Mouse (Mus musculus) left cerebral cortex, postnatal 36 days (tissue): ENCODE results near the gene Etl4. TPM values are rescaled to one million over a fixed set of nuclear protein-coding genes. Genes with fewer than 3 reads are reported as not detected.
A peak's percentile ranks its signal among the peaks of the same experiment; 100 is the strongest.
"Not testable (repeated sequence)": the region's sequence is repeated elsewhere in the genome, so short reads cannot be mapped to it uniquely, and the experiment has no call there.

ENCODE experiments used
- DNase-seq, 2 experiments: peaks; one replicate each; pipeline ENCODE4 v3.0.0; 2021 to 2022; ENCODE audit warnings: low spot score in 2 of 2, mixed read lengths in 1 of 2
- intact Hi-C: fragments of 180-260 bp; cut with DNase I; formaldehyde crosslinking; loops from one replicate; pipeline ENCODE4 v1.15.1; 2025
- total RNA-seq, 2 experiments: library from RNA; stranded (reverse); gene quantifications; 2 replicates each; pipeline ENCODE4 v1.2.3; 2021

The Etl4 gene
- total RNA-seq, 2 experiments from 2014 or later, result 138 to 153 TPM

DNA sequence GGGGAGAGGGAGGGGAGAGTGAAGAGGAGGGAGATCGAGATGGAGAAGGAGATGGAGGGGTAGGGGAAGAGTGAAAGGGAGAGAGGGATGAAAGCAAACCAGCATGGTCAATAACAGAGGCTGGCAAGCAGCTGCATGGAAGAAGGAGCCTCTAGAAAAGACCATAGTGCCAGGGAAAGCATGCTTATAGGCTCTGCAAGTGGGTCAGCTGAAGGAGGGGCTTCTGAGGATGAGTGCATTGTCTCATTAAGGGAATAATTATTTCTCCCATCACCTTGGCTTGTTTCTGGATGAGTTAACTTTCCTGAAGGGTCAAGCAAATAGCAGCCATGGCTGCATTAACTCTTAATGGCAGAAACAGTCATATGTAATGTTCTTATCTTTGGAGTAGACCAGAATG is 228.8 kb downstream of the Etl4 start:
- intact Hi-C loops, result no loop called here

DNA sequence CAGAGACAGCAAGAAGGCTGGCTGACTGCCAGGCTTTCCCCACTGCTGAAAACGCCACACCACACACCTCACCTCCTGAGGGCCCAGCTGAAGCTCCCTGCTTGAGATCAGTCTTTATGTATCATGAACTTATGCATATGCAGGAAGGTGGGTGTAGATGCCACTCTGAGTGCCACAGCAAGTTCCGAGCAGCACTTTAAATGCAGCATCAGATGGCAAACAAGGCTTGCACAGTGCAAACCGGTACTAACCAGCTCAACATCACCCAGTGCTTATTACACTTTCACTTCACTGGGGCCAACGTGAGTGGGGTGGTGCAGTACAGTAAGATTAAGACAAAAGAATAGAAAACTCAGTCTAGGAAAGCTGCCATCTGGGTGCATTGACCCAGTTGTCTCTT is 235.8 kb downstream of the Etl4 start:
- intact Hi-C loops, result no loop called here
- DNase-seq, result peak; percentile 11 to 12

More for the DNA sequence above, 228.8 kb downstream of the Etl4 start:
- no peak for DNase-seq

DNA sequence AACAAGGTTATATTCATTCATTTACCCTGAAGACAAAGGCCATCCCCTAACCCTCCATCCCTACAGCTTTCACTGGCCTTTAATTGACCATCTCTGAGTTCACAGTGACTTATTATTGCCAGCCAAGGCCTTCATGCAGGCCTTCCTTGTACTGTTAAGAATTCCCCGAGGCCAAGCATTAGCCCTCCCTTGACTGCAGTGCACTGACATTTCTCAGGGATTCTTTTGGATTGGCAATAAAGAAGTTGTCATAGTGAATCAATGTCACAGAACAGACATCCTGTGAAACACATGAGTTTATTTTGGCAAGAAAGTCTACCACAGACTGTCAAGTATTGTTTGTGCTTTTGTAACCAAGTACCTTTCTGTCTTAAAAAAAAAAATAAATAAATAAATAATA is 257.5 kb downstream of the Etl4 start:
- no peak for DNase-seq

DNA sequence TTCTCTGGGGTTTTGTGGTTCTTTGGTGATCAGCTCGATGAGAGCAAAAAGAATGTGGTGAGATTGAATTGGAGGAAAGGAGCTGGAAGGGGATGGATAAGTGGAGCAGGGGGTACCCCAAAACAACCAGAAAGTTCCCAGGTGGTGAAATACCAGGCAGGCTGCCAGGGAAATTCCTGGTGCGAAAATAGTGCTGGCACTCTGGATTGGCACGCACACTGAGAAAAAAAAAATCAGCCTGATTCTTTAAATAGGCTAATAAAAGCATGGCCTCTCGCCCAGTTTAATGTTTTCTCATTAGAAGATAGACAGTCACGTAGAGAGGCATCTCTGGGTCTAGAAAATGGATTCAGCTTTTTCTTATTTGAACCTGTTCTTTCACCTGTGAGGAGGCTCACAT is 258.0 kb downstream of the Etl4 start:
- DNase-seq, result no peak
- intact Hi-C loops, result no loop called here

More for the DNA sequence above, 257.5 kb downstream of the Etl4 start:
- intact Hi-C loops, result no loop called here

DNA sequence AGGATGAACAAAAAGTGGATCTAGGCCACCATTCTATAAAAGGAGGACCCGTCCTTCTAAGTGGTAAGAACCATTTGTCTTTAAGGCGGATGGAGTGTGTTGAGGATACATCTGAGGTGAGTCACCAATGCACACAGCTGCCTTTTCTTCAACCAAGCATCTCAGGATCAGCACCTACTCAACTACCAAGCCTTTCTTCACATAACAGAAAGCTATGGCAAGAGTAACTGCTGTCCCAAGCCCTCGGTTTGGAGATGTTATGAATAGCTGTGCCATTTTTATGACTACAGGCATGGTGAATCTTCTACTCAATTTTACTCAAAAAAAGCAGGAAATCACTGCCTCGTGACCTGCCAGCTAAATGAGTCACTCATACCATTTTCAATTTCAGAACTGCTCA is 258.6 kb downstream of the Etl4 start:
- intact Hi-C loops, result no loop called here
- DNase-seq, result no peak

DNA sequence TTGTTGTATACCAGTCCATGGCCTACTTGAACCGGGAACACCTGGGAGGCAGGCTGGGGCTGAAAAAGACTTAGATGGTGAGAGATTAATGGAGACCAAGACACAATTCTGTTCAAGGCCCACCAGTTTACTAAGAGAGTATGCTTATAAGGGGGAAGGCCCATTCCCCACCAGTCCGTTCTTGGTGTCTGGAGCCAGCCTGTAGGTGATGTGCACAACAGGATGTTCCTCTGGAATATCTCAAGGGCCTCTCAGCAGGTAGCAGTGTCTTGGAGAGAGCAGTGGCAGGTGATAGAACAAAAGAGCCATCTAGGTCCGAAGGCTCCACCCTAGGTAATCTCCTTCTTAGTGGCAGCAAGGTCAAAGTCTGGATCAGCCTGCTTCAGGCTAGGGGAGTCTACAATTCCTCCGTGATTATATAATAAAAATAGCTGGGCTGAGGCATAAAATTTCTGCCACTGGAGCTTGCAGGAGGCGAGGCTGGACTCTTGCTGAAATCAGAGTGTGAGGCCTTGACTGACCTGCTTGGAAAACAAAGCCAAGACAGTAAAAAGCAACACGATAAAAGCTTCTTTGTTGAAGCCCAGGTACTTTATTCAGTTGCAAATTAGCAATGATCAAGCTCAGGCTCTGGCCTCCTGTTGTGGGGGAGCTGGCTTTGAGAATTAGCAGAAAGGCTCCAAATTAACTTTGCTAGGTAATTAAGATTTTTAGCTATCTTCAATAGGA is 267.0 kb downstream of the Etl4 start:
- intact Hi-C loops, DNase-seq: not testable (repeated sequence)

DNA sequence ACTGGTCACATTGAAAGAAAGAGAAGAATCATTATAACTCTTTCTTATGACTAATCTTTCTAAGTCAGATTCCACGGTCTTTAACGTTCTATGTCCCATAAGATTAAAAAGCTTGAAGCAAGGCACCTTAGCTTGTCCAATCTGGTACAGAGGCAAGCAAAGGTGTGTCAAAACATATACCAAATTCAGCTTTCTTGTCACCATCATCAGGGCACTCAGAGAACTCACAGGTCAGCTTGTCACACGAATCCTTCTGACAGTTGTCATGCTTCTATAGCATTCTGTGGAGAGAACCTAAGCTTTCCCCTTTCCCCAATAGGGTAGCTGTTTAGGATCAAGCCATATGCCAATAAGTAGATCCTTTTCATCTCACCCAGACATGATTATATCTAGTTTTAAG is 267.7 kb downstream of the Etl4 start:
- intact Hi-C loops, DNase-seq: not testable (repeated sequence)

DNA sequence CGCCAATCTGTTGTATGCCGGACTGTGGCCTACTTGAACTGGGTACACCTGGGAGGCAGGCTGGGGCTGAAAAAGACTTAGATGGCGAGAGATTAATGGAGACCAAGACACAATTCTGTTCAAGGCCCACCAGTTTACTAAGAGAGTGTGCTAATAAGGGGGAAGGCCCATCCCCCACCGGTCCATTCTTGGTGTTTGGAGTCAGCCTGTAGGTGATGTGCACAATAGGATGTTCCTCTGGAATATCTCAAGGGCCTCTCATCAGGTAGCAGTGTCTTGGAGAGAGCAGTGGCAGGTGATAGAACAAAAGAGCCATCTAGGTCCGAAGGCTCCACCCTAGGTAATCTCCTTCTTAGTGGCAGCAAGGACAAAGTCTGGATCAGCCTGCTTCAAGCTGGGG is 271.0 kb downstream of the Etl4 start:
- intact Hi-C loops, DNase-seq: not testable (repeated sequence)

DNA sequence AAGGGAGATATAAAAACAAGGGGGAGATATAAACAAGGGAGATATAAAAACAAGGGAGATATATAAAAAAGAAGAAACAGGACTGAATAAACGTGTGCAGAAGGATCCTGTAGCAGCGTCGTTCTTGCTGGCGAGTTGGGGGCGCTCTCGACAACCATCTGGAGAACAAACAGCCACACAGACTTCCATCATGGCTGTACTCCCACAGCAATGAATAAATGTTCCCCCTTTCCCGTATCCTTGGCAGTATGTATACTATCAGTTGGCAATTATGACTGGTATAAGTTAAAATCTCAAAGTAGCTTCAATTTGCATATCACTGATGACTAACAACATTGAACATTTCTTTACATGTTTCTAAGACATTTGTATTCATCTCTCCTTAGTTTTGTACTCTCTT is 277.6 kb downstream of the Etl4 start:
- intact Hi-C loops, result not testable (repeated sequence)

DNA sequence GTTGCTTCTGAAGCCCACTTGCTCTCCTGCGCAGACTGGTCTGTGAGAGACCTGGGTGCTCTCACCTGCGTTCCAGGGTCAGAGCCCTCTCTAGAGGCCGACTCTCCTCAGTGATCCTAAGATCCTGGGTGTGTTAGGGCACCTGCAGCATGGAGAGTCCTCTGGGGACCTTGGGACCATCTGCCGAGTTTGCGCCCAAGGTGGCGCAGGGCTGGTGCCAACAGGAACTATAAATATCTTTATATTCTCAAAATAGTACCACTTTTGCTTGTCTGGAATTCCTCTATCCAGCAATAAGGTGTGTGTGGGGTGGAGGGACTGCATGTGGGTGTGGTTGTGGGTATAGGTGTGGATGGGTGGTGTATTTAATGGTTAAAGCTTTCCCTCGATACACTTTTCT is 293.4 kb downstream of the Etl4 start:
- intact Hi-C loops, result no loop called here
- DNase-seq, result no peak

More for the DNA sequence above, 277.6 kb downstream of the Etl4 start:
- DNase-seq, result not testable (repeated sequence)

DNA sequence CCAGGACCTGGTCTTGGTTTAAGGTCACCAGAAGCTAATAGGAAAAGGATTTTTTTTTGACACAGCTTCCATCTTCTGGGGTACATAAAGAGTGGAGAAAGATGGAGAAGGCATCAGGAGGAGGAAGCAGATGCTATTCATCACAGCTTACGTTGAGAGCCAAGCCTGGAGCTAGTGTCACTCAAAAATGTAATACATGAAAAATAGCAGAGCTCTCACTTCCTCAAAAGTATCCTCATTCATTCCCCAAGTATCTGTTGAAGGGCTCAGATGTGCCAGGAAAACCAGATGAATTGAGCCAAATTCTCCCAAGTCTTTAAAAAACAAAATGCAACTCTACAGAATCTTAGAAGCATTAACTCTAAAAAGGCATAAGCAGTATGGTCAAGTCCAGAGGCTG is 297.1 kb downstream of the Etl4 start:
- intact Hi-C loops, result no loop called here
- DNase-seq, result no peak

DNA sequence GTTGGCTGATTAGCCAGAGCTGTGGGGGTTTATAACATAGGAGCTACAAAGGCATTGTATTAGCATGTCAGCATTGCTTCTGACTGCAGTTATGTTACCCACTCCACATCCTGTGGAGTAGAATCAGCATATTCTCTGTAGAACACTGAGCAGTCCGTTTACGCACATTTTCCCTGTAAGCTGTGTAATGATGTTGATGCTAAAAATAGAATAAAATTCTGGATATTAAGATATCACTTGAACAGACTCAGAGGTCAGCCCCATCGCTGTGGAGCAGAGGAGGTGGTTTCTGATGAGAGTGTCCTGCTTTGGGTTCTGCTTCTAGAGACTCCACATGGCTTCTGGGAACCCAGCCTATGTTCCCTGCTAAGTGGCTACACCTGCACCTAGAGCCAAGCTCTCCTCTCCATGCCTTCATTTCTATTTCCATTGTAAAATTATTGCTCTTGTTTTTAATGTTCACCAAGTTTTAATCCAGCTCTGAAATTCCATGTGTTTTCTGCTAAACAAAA is 299.2 kb downstream of the Etl4 start:
- DNase-seq, result no peak
- intact Hi-C loops, result no loop called here

DNA sequence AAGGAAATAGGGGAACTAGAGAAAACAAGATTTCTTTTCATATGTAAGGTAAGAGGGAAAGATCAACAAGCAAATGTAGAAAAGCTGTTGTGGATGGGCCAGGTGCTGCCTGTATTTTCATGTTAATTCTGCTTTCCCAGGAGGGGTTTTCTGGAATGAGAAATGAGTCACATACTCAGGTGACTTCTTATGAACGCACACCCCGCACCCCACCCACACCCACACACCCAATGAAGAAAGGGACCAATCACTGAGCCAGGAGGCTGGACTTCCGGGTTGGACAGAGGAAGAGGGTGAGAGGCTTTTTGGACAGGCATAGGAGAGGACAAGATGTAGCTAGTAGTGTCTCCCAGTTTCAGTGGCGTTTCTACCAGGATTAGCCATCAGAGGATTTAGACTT is 299.8 kb downstream of the Etl4 start:
- intact Hi-C loops, result no loop called here
- no peak for DNase-seq

DNA sequence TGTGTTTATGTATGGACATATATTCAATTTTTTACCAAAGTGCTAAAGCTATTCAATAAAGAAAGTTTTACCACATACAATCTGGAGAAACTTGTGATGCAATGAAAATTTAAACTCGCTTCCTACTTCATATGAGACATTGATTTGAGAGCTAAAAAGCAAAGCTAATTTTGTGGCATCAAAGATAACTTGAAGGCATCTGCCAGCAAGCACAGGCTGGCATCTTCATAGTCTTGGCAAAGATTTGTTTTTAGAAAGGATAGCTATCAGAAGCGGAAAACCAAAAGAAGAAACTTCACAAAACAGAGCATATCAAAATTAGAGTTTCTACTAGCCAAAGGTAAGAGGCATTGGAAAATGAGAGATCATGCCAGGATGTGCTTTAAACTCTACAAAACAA is 306.7 kb downstream of the Etl4 start:
- no peak for DNase-seq
- intact Hi-C loops, result no loop called here

DNA sequence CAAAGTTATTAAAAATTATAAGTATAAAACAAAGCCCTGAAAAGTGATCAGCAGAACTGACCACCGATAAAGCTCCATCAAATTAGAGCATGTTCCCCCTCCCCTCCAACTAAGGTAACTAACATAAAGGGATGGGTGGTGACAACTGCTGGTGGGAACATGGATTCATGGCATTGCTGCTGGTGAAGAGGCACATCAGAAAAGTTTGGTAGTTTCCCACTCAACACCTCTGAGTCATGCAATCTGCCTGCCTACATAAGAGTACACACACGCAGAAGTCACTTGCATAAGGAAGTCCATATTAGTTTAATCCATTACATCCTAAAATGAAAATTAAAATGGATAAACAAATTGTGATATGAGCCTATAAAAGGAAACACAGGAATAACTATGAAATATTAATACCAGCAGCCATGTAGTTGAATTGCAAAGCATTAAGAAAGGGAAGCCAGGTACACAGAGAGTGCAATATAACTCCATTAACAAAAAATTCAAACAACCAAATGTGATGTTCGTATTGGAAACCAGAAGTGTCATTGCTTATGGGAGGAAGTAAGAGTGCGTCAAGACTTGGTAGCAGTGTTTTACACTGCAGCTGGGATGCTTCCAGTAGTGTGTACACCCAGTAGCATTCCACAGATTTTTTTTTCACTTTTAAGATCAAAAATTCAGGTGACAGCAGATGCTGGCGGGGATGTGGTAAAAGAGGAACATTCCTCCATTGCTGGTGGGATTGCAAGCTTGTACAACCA is 307.3 kb downstream of the Etl4 start:
- DNase-seq, result peak; percentile 40 to 52
- intact Hi-C loops, result no loop called here

DNA sequence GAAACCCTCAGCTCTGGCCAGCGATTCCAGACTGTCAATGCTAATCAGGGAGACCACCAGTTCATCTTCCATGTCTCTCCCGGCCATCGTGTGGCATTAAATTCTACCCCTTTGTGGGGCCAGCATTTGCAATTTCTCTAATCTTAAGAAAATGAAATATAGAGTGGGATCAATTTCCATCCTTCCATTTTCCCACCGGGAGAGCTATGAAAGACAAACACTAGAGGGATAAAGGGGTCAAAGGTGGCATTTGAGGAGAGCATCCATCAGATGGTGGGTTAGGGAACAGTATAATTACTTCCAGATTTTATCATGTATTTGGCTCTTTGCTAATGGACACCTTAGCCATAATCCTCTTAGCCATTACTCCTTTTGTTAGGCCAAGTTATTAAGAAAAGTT is 321.8 kb downstream of the Etl4 start:
- intact Hi-C loops, result no loop called here
- DNase-seq, result no peak

DNA sequence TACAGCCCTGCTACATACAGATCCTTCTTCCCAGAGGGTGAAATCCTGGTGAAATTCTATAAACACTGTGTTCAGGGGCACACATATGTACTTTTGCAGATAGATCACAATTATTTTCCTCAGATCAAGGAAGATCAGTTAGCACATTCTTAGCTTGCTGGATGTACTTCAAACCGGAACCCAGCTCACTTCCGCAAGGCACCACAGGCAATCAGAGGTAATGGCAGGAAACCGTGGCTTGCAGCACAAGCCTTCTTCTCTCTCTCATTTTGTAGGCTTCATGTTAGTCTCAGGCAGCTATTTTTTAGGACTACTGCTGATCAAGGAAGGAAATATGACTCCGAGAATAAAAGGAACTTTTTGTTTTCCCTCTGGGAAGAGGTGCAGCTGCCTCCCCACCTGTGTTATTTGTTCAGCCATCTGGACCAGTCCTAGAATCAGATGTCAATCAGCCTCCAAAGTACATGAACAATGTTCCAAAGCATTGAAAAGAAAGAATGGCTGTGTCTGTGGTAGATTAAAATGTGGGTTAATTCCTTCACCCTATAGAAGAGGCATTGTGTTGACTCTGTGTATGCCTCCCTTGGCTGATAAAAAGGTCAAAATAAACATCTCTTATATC is 338.6 kb downstream of the Etl4 start:
- intact Hi-C loops, result no loop called here
- DNase-seq, result no peak

DNA sequence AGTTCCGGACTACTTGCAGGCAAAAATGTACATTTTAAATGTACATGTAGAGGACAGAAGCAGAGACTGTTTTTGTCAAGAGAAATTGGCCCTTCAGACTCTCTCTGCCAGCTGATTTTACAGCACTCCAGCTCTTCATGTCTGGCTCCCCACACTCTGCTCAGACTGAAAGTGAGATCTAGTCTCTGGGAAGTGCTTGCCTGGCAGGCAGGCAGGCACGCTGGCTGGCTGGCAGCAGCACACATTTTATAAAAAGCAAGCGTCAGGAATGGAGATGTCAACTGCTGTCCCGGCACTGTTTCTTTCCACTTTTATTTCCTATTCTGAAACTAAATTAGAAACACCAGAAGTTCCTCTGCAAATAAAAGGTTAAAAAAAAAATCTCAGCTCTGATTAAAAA is 339.8 kb downstream of the Etl4 start:
- intact Hi-C loops, result no loop called here
- peak; percentile 62 to 74 for DNase-seq

DNA sequence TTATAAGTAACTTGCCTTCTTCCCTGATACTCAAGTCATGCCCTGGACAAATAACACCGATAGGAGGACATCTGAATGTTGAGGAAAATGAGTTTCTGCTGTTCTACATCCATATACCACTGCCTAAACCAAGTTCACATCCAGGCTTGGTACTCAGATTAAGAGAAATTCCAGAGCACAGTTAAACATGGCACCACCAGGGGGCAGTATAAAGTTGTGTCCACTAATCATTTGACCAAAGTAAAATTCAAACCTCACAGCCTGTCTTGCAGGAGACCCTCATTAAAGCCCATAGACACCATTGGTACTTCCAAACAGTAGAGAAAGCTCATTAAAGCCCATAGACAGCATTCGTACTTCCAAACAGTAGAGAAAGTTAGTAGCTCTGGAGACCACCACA is 366.5 kb downstream of the Etl4 start:
- DNase-seq, result peak in 1 of 2 experiments; percentile 41
- intact Hi-C loops, result loop anchor here (5.0 to 10.0 kb wide), 3 partner anchors 219 to 501 kb away; no protein-coding TSS in a partner anchor

DNA sequence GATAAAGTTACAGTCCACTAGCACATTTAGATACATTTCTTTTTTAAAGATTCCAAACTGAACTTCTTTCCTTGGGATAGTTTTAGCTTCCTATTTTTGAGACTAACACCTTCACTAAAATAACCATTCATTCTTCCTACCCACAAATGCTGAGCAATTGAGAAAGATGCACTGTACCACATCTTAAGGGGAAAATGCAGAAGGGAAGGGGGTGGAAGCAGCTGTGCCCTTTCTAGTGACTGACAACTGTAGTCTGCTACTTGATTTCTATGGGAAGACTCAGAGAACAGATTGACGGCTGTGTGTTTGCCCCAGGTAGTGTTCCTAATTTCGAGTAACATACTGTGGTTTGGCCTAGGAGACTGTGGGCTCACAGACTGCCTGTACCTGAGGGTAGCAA is 372.3 kb downstream of the Etl4 start:
- intact Hi-C loops, result no loop called here
- peak; percentile 38 to 43 for DNase-seq
